Mouse (Mus musculus) embryonic facial prominence, embryonic 13.5 days (tissue): Measurements from ENCODE around the gene Sertad4. TPM values are rescaled to one million over a fixed set of nuclear protein-coding genes. Genes with fewer than 3 reads are reported as not detected.
A peak's percentile ranks its signal among the peaks of the same experiment; 100 is the strongest.

ENCODE experiments used
- ATAC-seq: fragments of 200-750 bp; cut with Nextera tagmentation; 2 replicates; pipeline ENCODE4 v1.8.0; 2017; ENCODE audit warnings: low read depth; ENCODE audit not compliant: insufficient number of reproducible peaks, insufficient read depth, low FRiP score, low TSS enrichment
- H3K27ac ChIP-seq: fragments of 300-500 bp; sonication (generic); 2 replicates; pipeline ENCODE4 v1.5.1; 2015; ENCODE audit warnings: moderate library complexity, mild to moderate bottlenecking, inconsistent platforms
- H3K27me3 ChIP-seq: fragments of 300-500 bp; sonication (generic); 2 replicates; pipeline ENCODE4 v1.6.1; 2015; ENCODE audit warnings: mild to moderate bottlenecking, inconsistent platforms
- H3K36me3 ChIP-seq: fragments of 300-500 bp; sonication (generic); 2 replicates; pipeline ENCODE4 v1.6.1; 2015; ENCODE audit warnings: mild to moderate bottlenecking, inconsistent platforms
- H3K4me1 ChIP-seq: fragments of 300-500 bp; sonication (generic); 2 replicates; pipeline ENCODE4 v1.6.1; 2015; ENCODE audit warnings: inconsistent platforms
- H3K4me2 ChIP-seq: fragments of 300-500 bp; sonication (generic); 2 replicates; pipeline ENCODE4 v1.6.1; 2015; ENCODE audit warnings: moderate library complexity, mild to moderate bottlenecking, inconsistent platforms
- H3K4me3 ChIP-seq: fragments of 300-500 bp; sonication (generic); 2 replicates; pipeline ENCODE4 v1.5.1; 2015; ENCODE audit warnings: mild to moderate bottlenecking, inconsistent platforms
- H3K9ac ChIP-seq: fragments of 300-500 bp; sonication (generic); 2 replicates; pipeline ENCODE4 v1.6.1; 2015; ENCODE audit warnings: mild to moderate bottlenecking, inconsistent platforms
- H3K9me3 ChIP-seq: fragments of 300-500 bp; sonication (generic); 2 replicates; pipeline ENCODE4 v1.6.1; 2016; ENCODE audit warnings: inconsistent platforms
- WGBS: fragments of 180-500 bp; shearing (Covaris S2); methylation state at CpG from one replicate; pipeline ENCODE4 v1.1.7; 2015; ENCODE audit warnings: mixed read lengths; 5-methylcytosine and 5-hydroxymethylcytosine counted together
- polyA plus RNA-seq: library from polyadenylated mRNA; unstranded; fragments of >200 nt; fragmentation: Nextera tagmentation; extraction: Ambion mirVana; gene quantifications from 2 replicates; pipeline ENCODE4 v1.2.1, GENCODE M21; 2015

Sertad4 gene
- polyA plus RNA-seq, 1 experiment from 2014 or later = 71.4 TPM

- no peak for ATAC-seq
- WGBS = 87% methylated on average over 1 of the region's 1 CpGs
- H3K36me3 ChIP-seq = no peaks in the 10 kb centered on the region
- no peaks in the 10 kb centered on the region for H3K9me3 ChIP-seq
- H3K9ac ChIP-seq = no peak overlapping the region
- no peak overlapping the region for H3K4me3 ChIP-seq
- no peaks in the 10 kb centered on the region for H3K4me1 ChIP-seq
- H3K27me3 ChIP-seq = no peaks in the 10 kb centered on the region
- H3K27ac ChIP-seq = no peak overlapping the region
- no peak overlapping the region for H3K4me2 ChIP-seq
These were observed 14.2 kb upstream of the Sertad4 start for GRCm38 (mm10) chr1:192869761-192870160.

GRCm38 (mm10) chr1:192864440-192864839, 8.9 kb upstream of the Sertad4 start:
- Histone ChIP-seq H3K4me2 (no peak overlapping the region), H3K27ac (no peak overlapping the region), H3K4me3 (no peak overlapping the region), H3K4me1 (peaks cover 27% of the 10 kb centered on the region), H3K9ac (no peak overlapping the region), H3K36me3 (no peaks in the 10 kb centered on the region), H3K9me3 (no peaks in the 10 kb centered on the region), H3K27me3 (0 out of 2 replicates have a peak, but pooled peaks cover 2% of the 10 kb centered on the region)
- ATAC-seq = no peak
- 71% methylated on average over 3 of the region's 3 CpGs for WGBS

- Histone ChIP-seq H3K4me1 (peaks cover 47% of the 10 kb centered on the region), H3K4me2 (no peak overlapping the region)
These were observed 5.9 kb upstream of the Sertad4 start for GRCm38 (mm10) chr1:192861305-192861960.

GRCm38 (mm10) chr1:192860273-192860672, 4.7 kb upstream of the Sertad4 start:
- Histone ChIP-seq H3K4me1 (peaks cover 53% of the 10 kb centered on the region), H3K4me3 (no peak overlapping the region), H3K27me3 (0 out of 2 replicates have a peak, but pooled peaks cover 13% of the 10 kb centered on the region), H3K36me3 (no peaks in the 10 kb centered on the region), H3K9ac (no peak overlapping the region), H3K4me2 (no peak overlapping the region), H3K9me3 (no peaks in the 10 kb centered on the region), H3K27ac (no peak overlapping the region)
- 77% methylated on average over 6 of the region's 6 CpGs for WGBS
- ATAC-seq = no peak

More at GRCm38 (mm10) chr1:192861305-192861960, 5.9 kb upstream of the Sertad4 start:
- Histone ChIP-seq H3K4me3 (no peak overlapping the region), H3K9me3 (no peaks in the 10 kb centered on the region), H3K27me3 (0 out of 2 replicates have a peak, but pooled peaks cover 13% of the 10 kb centered on the region), H3K36me3 (no peaks in the 10 kb centered on the region), H3K9ac (0 out of 2 replicates have a peak overlapping the region, but pooled peaks have one; percentile 1), H3K27ac (peak overlapping the region; percentile 66)
- 45% methylated on average over 5 of the region's 5 CpGs for WGBS
- no peak for ATAC-seq

- no peak overlapping the region for H3K9ac ChIP-seq
- no peaks in the 10 kb centered on the region for H3K36me3 ChIP-seq
- no peak overlapping the region for H3K4me3 ChIP-seq
- 0 out of 2 replicates have a peak, but pooled peaks cover 13% of the 10 kb centered on the region for H3K27me3 ChIP-seq
- no peaks in the 10 kb centered on the region for H3K9me3 ChIP-seq
- 88% methylated on average over 5 of the region's 5 CpGs for WGBS
- H3K4me2 ChIP-seq = no peak overlapping the region
- no peak for ATAC-seq
- H3K4me1 ChIP-seq = peaks cover 65% of the 10 kb centered on the region
- no peak overlapping the region for H3K27ac ChIP-seq
These were observed 2.0 kb upstream of the Sertad4 start for GRCm38 (mm10) chr1:192857582-192857981.

- 49% methylated on average over 6 of the region's 6 CpGs for WGBS
- Histone ChIP-seq H3K4me3 (no peak overlapping the region), H3K9ac (no peak overlapping the region), H3K27ac (no peak overlapping the region), H3K4me2 (no peak overlapping the region), H3K9me3 (no peaks in the 10 kb centered on the region), H3K4me1 (peaks cover 65% of the 10 kb centered on the region), H3K36me3 (no peaks in the 10 kb centered on the region), H3K27me3 (0 out of 2 replicates have a peak, but pooled peaks cover 13% of the 10 kb centered on the region)
- ATAC-seq = no peak
These were observed 1.4 kb upstream of the Sertad4 start for GRCm38 (mm10) chr1:192856931-192857330.

- Histone ChIP-seq H3K4me3 (peak overlapping the region; percentile 95; the same call in 1 of the 2 replicates), H3K36me3 (no peaks in the 10 kb centered on the region), H3K27ac (peak overlapping the region; percentile 100), H3K4me1 (peaks cover 65% of the 10 kb centered on the region), H3K9ac (peak overlapping the region; percentile 99; the same call in 1 of the 2 replicates), H3K27me3 (0 out of 2 replicates have a peak, but pooled peaks cover 13% of the 10 kb centered on the region), H3K9me3 (no peaks in the 10 kb centered on the region), H3K4me2 (peak overlapping the region; percentile 80)
- WGBS = 11% methylated on average over 10 of the region's 10 CpGs
- no peak for ATAC-seq
These were observed 855 bp upstream of the Sertad4 start for GRCm38 (mm10) chr1:192856411-192856810.

- peak overlapping the region; percentile 95 for H3K4me3 ChIP-seq
- peaks cover 7% of the 10 kb centered on the region for H3K36me3 ChIP-seq
- no peaks in the 10 kb centered on the region for H3K9me3 ChIP-seq
- peak overlapping the region; percentile 80 for H3K4me2 ChIP-seq
- H3K27ac ChIP-seq = peak overlapping the region; percentile 100
- ATAC-seq = peak; percentile 40; the same call in 1 of the 2 replicates
- H3K27me3 ChIP-seq = 0 out of 2 replicates have a peak, but pooled peaks cover 13% of the 10 kb centered on the region
- WGBS = under 1% methylated on average over 42 of the region's 45 CpGs
- peaks cover 67% of the 10 kb centered on the region for H3K4me1 ChIP-seq
- H3K9ac ChIP-seq = peak overlapping the region; percentile 99
These were observed 711 bp downstream of the Sertad4 start for GRCm38 (mm10) chr1:192854819-192855271.

- H3K4me2 ChIP-seq = peak overlapping the region; percentile 80
- no peak for ATAC-seq
- peaks cover 14% of the 10 kb centered on the region for H3K36me3 ChIP-seq
- peak overlapping the region; percentile 95 for H3K4me3 ChIP-seq
- no peaks in the 10 kb centered on the region for H3K9me3 ChIP-seq
- peak overlapping the region; percentile 100 for H3K27ac ChIP-seq
- 3% methylated on average over 19 of the region's 19 CpGs for WGBS
- 0 out of 2 replicates have a peak, but pooled peaks cover 9% of the 10 kb centered on the region for H3K27me3 ChIP-seq
- peak overlapping the region; percentile 99 for H3K9ac ChIP-seq
- peaks cover 67% of the 10 kb centered on the region for H3K4me1 ChIP-seq
These were observed 1.4 kb downstream of the Sertad4 start for GRCm38 (mm10) chr1:192853988-192854818.

GRCm38 (mm10) chr1:192853429-192853828, 2.1 kb downstream of the Sertad4 start:
- ATAC-seq = no peak
- Histone ChIP-seq H3K9ac (peak overlapping the region; percentile 99), H3K9me3 (no peaks in the 10 kb centered on the region), H3K27ac (peak overlapping the region; percentile 100), H3K27me3 (0 out of 2 replicates have a peak, but pooled peaks cover 9% of the 10 kb centered on the region), H3K4me1 (peaks cover 65% of the 10 kb centered on the region), H3K4me3 (peak overlapping the region; percentile 95), H3K36me3 (peaks cover 22% of the 10 kb centered on the region), H3K4me2 (peak overlapping the region; percentile 80)
- 31% methylated on average over 2 of the region's 2 CpGs for WGBS

GRCm38 (mm10) chr1:192852047-192852446, 3.5 kb downstream of the Sertad4 start:
- ATAC-seq = no peak
- Histone ChIP-seq H3K27ac (peak overlapping the region; percentile 100), H3K4me1 (peaks cover 52% of the 10 kb centered on the region), H3K4me2 (peak overlapping the region; percentile 80), H3K9me3 (no peaks in the 10 kb centered on the region), H3K9ac (peak overlapping the region; percentile 99), H3K27me3 (no peaks in the 10 kb centered on the region), H3K36me3 (peaks cover 35% of the 10 kb centered on the region), H3K4me3 (peak overlapping the region; percentile 95)
